Mouse (Mus musculus) neural tube, embryonic 12.5 days (tissue): ENCODE results near the gene Nbl1. TPM values are rescaled to one million over a fixed set of nuclear protein-coding genes. Genes with fewer than 3 reads are reported as not detected.

ENCODE experiments used
- ATAC-seq: fragments of 200-750 bp; cut with Nextera tagmentation; 2 replicates; pipeline ENCODE4 v1.8.0; 2017; ENCODE audit warnings: low read depth, mild to moderate bottlenecking, moderate TSS enrichment, moderate library complexity; ENCODE audit not compliant: low FRiP score
- H3K27ac ChIP-seq: fragments of 300-500 bp; sonication (generic); 2 replicates; pipeline ENCODE4 v1.5.1; 2016
- H3K27me3 ChIP-seq: fragments of 300-500 bp; sonication (generic); replicated peaks from 2 replicates; pipeline ENCODE4 v1.6.1; 2016; ENCODE audit warnings: mild to moderate bottlenecking
- H3K36me3 ChIP-seq: fragments of 300-500 bp; sonication (generic); 2 replicates; pipeline ENCODE4 v1.6.1; 2016; ENCODE audit warnings: mild to moderate bottlenecking
- H3K4me1 ChIP-seq: fragments of 300-500 bp; sonication (generic); 2 replicates; pipeline ENCODE4 v1.6.1; 2016
- H3K4me2 ChIP-seq: fragments of 300-500 bp; sonication (generic); replicated peaks from 2 replicates; pipeline ENCODE4 v1.6.1; 2016; ENCODE audit warnings: mild to moderate bottlenecking
- H3K4me3 ChIP-seq: fragments of 300-500 bp; sonication (generic); 2 replicates; pipeline ENCODE4 v1.5.1; 2016
- H3K9ac ChIP-seq: fragments of 300-500 bp; sonication (generic); 2 replicates; pipeline ENCODE4 v1.6.1; 2016; ENCODE audit warnings: mild to moderate bottlenecking
- H3K9me3 ChIP-seq: fragments of 300-500 bp; sonication (generic); 2 replicates; pipeline ENCODE4 v1.6.1; 2016; ENCODE audit warnings: mild to moderate bottlenecking
- WGBS: fragments of 180-500 bp; shearing (Covaris S2); methylation state at CpG from one replicate; pipeline ENCODE4 v1.1.7; 2016; 5-methylcytosine and 5-hydroxymethylcytosine counted together
- polyA plus RNA-seq: library from polyadenylated mRNA; unstranded; fragments of >200 nt; fragmentation: Nextera tagmentation; extraction: Ambion mirVana; gene quantifications from 2 replicates; pipeline ENCODE4 v1.2.1, GENCODE M21; 2016

Nbl1 gene
- 45.2 and 47.0 TPM in 2 replicates for polyA plus RNA-seq

DNA sequence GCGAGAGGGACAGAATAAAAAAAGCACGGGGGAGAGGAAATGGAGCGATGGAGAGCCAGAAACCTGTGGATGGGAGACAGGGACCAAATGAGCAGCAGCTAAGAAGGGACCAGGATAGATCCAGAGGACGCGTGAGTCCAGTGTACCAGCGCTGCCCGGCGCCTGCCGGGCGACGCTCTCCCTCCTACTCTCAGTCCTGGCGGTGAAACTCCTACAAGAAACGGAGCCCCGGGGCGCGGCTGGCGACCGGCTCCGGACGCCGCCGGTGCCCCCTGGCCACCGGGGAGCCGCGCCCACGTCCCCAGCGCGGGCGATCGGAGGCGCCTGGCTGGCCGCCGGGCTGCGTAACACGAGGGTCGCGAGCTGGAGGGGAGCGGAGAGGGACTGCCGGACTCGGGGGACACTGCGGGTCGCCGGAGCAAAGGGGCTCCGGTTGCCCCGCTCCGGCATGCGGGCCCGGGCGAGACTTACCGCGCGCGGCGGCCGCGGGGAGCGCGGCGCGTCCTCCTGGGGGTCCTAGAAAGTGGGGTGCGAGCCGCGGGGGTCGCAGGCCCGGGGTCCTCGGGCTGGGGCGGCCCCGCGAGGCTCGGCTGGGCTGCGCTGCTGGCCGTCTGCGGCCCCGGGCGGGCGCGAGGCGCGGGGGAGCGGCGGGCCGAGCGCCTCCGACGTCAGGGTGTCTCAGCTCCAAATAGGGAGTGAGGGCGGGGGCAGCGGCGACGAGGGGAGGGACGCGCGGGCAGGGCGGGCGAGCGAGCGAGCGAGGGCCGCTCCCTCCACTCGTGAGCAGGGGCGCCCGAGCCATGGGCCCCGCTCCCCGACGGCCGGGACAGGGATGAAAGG lies at the start of gene Nbl1:
Gene Nbl1 (minus strand): TSS at position 638 of the 840 bp plus-strand sequence.
- Histone ChIP-seq H3K4me2 (peak within 1 kb of the TSS; percentile 86), H3K27me3 (peaks cover 55% of the 10 kb centered on the region), H3K4me3 (peak within 1 kb of the TSS; percentile 59), H3K9me3 (peaks cover 8% of the 10 kb centered on the region; the same call in 1 of the 2 replicates), H3K4me1 (peaks cover 15% of the 10 kb centered on the region), H3K36me3 (no peaks in the 10 kb centered on the region), H3K27ac (peak within 1 kb of the TSS; percentile 37; the same call in 1 of the 2 replicates), H3K9ac (peak within 1 kb of the TSS; percentile 79)
- ATAC-seq = no peak
- under 1% methylated on average over 93 of the region's 105 CpGs for WGBS

DNA sequence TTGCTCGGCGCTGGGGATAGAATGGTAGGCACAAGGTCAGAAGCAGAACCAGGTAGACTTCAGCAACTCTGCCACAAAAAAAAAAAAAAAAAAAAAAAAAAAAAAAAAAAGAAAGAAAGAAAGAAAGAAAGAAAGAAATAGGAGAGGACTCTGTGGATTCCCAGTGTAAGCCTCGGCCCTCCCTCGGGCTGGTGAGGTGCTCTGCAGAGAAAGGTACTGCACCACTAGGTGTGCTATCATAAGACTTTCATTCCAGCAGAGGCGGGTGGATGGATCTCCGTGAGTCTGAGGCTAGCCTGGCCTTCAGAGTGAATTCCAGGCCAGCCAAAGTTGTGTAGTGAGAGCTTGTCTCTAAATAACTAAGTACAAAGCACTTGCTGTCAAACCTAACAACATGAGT lies 49.0 kb upstream of the Nbl1 start:
- Histone ChIP-seq H3K9me3 (peaks cover 4% of the 10 kb centered on the region; the same call in 1 of the 2 replicates), H3K4me2 (no peak overlapping the region), H3K36me3 (no peaks in the 10 kb centered on the region), H3K4me1 (no peaks in the 10 kb centered on the region), H3K27ac (no peak overlapping the region), H3K9ac (no peak overlapping the region), H3K27me3 (no peaks in the 10 kb centered on the region), H3K4me3 (no peak overlapping the region)
- WGBS = 78% methylated on average over 6 of the region's 6 CpGs
- ATAC-seq = no peak

DNA sequence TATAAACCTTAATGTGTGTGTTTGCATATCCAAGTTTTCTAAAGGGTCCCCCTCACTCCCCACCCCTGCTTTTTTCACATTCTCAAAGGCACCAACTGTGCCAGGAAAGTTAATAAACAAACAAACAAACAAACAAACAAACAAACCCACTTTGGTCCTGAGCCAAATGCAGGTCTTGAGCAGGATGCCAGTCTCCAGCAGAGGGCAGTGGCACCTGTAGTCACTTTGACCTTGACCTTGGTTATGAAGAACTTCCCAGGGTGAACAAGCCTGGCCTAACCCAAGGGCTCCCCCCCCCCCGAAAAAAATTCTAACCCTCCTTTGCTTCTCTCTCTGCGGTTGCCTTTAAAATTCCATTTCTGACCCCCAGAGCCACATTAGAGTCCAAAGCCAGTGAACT lies 47.5 kb upstream of the Nbl1 start:
- Histone ChIP-seq H3K4me2 (no peak overlapping the region), H3K9me3 (peaks cover 4% of the 10 kb centered on the region; the same call in 1 of the 2 replicates), H3K27ac (no peak overlapping the region), H3K27me3 (no peaks in the 10 kb centered on the region), H3K36me3 (no peaks in the 10 kb centered on the region), H3K4me3 (no peak overlapping the region), H3K4me1 (no peaks in the 10 kb centered on the region), H3K9ac (no peak overlapping the region)
- 85% methylated on average over 2 of the region's 2 CpGs for WGBS
- no peak for ATAC-seq

DNA sequence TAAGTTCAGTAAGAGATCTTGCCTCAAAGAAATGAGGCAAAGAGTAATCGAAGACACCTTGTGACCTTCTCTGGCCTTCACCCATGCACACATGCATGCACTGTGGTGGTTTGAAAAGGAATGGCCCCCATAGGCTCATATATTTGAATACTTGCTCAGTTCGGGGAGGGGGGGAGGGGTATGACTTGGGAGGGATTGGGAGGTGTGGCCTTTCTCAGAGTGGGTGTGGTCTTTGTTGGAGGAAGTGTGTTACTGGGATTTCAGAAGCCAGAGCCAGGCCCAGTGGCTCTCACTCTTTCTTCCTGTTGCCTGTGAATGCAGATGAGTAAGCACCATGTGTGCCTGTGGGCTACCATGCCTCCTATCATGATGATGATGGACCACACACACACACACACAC lies 43.2 kb upstream of the Nbl1 start:
- Histone ChIP-seq H3K27ac (no peak overlapping the region), H3K4me3 (no peak overlapping the region), H3K27me3 (no peaks in the 10 kb centered on the region), H3K9me3 (peaks cover 4% of the 10 kb centered on the region; the same call in 1 of the 2 replicates), H3K36me3 (no peaks in the 10 kb centered on the region), H3K4me1 (0 out of 2 replicates have a peak, but pooled peaks cover 3% of the 10 kb centered on the region), H3K9ac (no peak overlapping the region), H3K4me2 (no peak overlapping the region)
- WGBS = 84% methylated on average over 2 of the region's 2 CpGs
- no peak for ATAC-seq

DNA sequence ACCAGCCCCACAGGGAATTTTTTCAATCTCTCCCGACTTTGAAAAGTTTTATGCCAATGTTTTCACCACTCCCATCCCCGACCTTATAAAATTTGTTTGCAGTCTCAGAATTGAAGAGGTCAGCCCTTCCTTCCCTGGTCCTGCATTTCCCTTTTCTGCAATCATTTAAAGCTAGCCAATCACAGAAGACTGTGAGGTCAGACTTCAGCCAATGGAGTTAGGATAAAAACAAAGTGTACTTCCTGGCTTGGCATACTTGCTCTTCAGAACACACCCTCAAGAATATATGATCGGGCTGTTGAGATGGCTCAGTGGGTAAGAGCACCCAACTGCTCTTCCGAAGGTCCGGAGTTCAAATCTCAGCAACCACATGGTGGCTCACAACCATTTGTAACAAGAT lies 40.3 kb upstream of the Nbl1 start:
- Histone ChIP-seq H3K36me3 (no peaks in the 10 kb centered on the region), H3K4me2 (no peak overlapping the region), H3K4me3 (no peak overlapping the region), H3K4me1 (peaks cover 16% of the 10 kb centered on the region), H3K9ac (no peak overlapping the region), H3K9me3 (peaks cover 4% of the 10 kb centered on the region; the same call in 1 of the 2 replicates), H3K27me3 (no peaks in the 10 kb centered on the region), H3K27ac (no peak overlapping the region)
- ATAC-seq = no peak
- 78% methylated on average over 5 of the region's 5 CpGs for WGBS

DNA sequence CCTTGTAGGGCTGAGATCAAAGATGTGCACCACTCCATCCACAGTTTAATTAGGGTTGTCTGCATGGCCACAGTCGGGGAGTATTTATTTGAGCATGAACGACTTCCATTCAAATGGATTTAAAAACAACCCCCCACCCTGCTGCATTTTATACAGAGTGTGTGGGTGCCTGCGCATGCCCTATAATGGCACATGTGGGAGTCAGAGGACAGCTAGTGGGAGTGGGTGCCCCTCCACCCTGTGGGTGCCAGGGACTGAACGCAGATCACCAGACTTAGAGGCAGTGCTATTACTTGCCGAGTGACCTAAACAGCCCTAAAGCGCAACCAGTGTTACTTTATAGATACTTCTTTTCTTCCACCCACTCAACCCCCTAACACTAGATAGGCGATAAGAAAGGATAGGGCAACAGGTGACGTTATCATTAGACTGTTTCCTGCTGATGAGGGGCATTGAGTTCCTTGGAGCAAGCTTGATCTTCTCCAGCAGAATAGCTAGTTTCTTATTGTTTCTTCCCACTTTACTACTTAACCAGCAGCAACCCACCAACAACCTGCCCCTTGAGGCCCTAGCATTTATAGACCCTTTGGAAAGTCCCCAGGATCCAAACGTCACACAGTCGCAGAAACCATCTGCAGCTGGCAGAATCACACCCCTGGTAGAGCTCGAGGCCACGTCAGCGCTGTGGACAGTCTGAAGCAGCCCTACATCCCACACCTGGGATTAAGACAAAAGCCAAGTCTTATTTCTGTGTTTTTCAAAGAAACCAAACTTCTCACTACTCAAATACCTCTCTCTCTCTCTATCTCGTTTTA lies 39.3 kb upstream of the Nbl1 start:
- H3K9me3 ChIP-seq = no peaks in the 10 kb centered on the region
- no peaks in the 10 kb centered on the region for H3K27me3 ChIP-seq
- peak overlapping the region; percentile 41 for H3K4me2 ChIP-seq
- no peak overlapping the region for H3K27ac ChIP-seq
- no peaks in the 10 kb centered on the region for H3K36me3 ChIP-seq
- H3K9ac ChIP-seq = no peak overlapping the region
- peaks cover 16% of the 10 kb centered on the region for H3K4me1 ChIP-seq
- ATAC-seq = no peak
- H3K4me3 ChIP-seq = no peak overlapping the region
- 81% methylated on average over 14 of the region's 14 CpGs for WGBS

DNA sequence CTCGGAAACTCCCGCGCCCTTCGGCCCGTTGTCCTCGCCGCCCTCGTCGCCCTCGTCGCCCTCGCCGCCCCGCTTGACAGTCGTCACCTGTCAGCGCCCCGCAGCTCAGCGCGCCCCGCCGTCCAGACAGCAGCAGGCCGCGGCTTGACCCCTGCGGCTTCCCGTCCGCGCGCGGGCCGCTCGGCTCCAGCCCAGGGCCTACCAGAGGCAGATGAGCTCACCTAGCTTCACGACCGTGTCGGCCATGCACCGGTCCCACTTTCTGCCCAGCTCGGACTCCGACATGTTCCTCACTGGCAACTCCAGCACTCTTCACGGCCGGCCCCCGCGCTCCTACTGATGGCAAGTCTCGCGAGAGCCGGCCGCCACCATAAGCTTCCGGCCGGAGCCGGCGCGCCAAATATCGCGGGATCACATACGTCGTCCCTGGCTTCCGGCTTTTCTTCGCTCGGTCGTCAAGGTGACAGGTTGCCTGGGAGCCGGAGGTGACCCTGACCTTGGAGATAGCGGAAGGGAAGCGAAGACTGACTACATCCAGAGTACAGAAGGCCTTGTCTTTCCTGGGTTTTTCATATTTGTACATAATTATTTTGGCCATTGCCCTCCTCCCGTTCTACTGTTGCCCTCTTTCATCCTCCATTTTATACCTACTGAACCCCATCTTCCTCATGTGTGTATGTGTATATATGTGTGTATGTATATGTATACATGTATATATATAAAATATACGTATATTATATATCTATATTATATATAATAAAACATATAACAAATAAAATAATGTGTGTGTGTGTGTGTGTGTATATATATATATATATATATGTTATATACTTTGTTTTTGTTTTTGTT lies 38.1 kb upstream of the Nbl1 start, which contains the start of gene Minos1:
Gene Minos1 (minus strand): TSS at position 413 of the 849 bp plus-strand sequence.
- no peaks in the 10 kb centered on the region for H3K36me3 ChIP-seq
- peaks cover 16% of the 10 kb centered on the region for H3K4me1 ChIP-seq
- peak within 1 kb of the TSS; percentile 95 for H3K4me2 ChIP-seq
- peak; percentile 98 for ATAC-seq
- no peaks in the 10 kb centered on the region; the same call in 1 of the 2 replicates for H3K9me3 ChIP-seq
- H3K4me3 ChIP-seq = peak within 1 kb of the TSS; percentile 98
- H3K9ac ChIP-seq = peak within 1 kb of the TSS; percentile 95
- H3K27ac ChIP-seq = peak within 1 kb of the TSS; percentile 74
- WGBS = under 1% methylated on average over 63 of the region's 63 CpGs
- no peaks in the 10 kb centered on the region for H3K27me3 ChIP-seq

DNA sequence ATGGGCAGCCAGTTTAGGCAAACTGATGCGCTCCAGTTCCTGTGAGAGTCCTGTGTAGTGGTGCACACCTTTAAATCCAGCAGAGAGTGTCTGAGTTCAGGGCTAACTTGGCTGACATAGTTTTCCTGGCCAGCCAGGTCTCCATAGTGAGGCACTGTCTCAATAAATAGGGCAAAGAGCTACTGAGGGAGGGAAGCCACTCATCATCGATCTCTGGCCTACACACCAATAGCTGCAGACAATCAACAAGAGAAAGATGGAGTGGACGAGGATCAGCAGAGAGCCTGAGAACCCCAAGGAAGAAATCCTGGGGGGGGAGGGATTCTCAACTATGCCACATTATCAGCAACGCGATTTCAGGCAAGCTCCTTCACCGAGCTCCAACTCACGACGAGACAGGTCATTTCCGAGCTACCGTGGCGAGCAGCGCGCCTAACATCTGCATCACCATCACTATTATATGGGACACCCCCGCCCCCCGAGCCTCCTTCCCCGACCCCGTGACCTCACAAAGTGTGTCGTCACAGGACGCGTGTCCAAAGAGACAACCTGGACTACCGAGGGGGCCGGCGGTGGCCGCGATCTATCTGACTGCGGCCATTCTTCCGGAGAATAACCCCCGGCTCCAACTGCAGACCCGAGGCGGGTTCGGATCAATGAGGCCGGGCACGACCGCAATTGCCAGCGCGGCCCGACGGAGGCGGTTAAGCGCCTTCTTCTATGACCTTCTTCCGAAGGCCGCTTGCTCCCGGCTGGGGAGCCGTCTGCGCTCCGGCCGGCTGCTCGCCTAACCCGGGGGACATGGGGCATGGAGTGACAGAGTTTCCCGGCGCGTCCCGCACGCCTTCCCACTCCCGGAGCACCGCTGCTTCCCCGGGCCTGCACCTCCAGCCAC lies 37.3 kb upstream of the Nbl1 start:
- H3K27ac ChIP-seq = peak overlapping the region; percentile 74
- peak overlapping the region; percentile 95 for H3K9ac ChIP-seq
- H3K4me1 ChIP-seq = peaks cover 16% of the 10 kb centered on the region
- H3K9me3 ChIP-seq = no peaks in the 10 kb centered on the region; the same call in 1 of the 2 replicates
- H3K36me3 ChIP-seq = no peaks in the 10 kb centered on the region
- 3% methylated on average over 57 of the region's 57 CpGs for WGBS
- H3K27me3 ChIP-seq = no peaks in the 10 kb centered on the region
- H3K4me2 ChIP-seq = peak overlapping the region; percentile 95
- peak overlapping the region; percentile 98 for H3K4me3 ChIP-seq
- no peak; the same call in 1 of the 2 replicates for ATAC-seq

DNA sequence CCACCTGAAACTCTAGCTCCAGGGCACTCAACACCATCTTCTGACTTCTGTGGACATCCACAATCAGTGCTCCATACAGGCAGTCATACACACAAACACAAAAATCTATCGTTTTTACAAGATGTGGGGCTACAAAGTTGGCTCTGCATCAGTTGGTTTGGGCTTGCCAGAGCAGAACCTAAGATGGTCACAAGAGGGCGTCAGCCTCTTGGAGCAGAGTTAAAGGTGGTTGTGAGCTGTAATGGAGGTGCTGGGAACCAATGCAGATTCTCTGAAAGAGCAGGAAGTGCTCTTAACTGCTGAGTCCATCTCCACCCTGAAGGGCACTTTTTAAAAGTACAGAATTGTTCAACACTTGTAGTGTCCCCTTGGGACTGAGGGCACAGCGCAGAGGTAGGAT lies 33.7 kb upstream of the Nbl1 start:
- no peaks in the 10 kb centered on the region for H3K27me3 ChIP-seq
- H3K4me3 ChIP-seq = no peak overlapping the region
- no peak for ATAC-seq
- no peaks in the 10 kb centered on the region for H3K36me3 ChIP-seq
- no peak overlapping the region for H3K9ac ChIP-seq
- H3K4me1 ChIP-seq = peaks cover 13% of the 10 kb centered on the region
- no peaks in the 10 kb centered on the region; the same call in 1 of the 2 replicates for H3K9me3 ChIP-seq
- 93% methylated on average over 3 of the region's 3 CpGs for WGBS
- no peak overlapping the region for H3K27ac ChIP-seq
- H3K4me2 ChIP-seq = no peak overlapping the region

DNA sequence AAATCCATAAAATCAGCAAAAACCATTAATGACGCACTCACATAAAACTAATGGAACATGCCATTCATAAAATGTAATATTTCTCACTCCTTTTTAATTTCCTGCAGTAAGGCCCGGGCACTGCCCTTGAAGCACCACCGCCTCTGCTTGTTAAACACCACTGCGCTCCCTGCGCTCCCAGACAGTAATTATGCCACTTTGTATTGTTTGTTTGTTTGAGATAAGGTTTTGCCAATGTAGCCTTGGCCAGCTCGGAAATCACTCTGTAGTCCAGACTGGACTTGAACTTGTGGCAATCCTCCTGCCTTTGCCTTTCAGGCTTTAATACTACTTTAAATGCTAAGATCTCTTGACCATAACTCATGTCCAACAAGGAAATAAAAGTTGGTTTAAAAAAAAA lies 32.1 kb upstream of the Nbl1 start:
- Histone ChIP-seq H3K9ac (no peak overlapping the region), H3K4me2 (no peak overlapping the region), H3K4me1 (peaks cover 12% of the 10 kb centered on the region), H3K27me3 (no peaks in the 10 kb centered on the region), H3K9me3 (no peaks in the 10 kb centered on the region; the same call in 1 of the 2 replicates), H3K4me3 (no peak overlapping the region), H3K36me3 (no peaks in the 10 kb centered on the region), H3K27ac (no peak overlapping the region)
- ATAC-seq = no peak
- WGBS = 95% methylated on average over 6 of the region's 6 CpGs

DNA sequence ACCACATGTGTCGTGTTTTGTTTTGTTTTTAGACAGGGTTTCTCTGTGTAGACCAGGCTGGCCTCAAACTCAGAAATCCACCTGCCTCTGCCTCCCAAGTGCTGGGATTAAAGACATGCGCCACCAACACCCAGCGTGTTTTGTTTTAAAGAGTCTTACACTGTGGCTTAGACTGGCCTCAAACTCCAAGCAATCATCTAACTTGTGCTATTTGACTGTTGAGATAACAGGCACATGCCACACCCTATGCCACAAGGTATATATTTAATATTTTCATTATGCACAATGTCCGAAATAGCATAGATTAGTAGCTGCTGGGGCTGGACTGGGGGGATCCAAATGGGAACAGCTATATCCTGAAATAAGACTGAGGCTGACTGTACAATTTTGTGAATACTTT lies 29.8 kb upstream of the Nbl1 start:
- WGBS = 95% methylated on average over 4 of the region's 4 CpGs
- Histone ChIP-seq H3K4me3 (no peak overlapping the region), H3K4me2 (no peak overlapping the region), H3K9me3 (no peaks in the 10 kb centered on the region; the same call in 1 of the 2 replicates), H3K27me3 (no peaks in the 10 kb centered on the region), H3K9ac (no peak overlapping the region), H3K27ac (no peak overlapping the region), H3K36me3 (no peaks in the 10 kb centered on the region), H3K4me1 (no peaks in the 10 kb centered on the region)
- ATAC-seq = no peak
